Mouse (Mus musculus): ENCODE data around the gene Tubb5.

The Tubb5 gene

GRCm38 (mm10) chr17:35825109-35825850 lies 12.8 kb downstream of the Tubb5 start:
- no peak for DNase-seq (ENCODE audit: low spot score)

GRCm38 (mm10) chr17:35824402-35824801 lies 13.7 kb downstream of the Tubb5 start:
- no peak for DNase-seq (ENCODE audit: low spot score)

GRCm38 (mm10) chr17:35822964-35823937 lies 14.9 kb downstream of the Tubb5 start, which contains the start of gene Flot1:
TSS of gene Flot1 (plus strand) at chr17:35823230.
- peak; percentile 81 for DNase-seq (ENCODE audit: low spot score)

- DNase-seq (ENCODE audit: low spot score): no peak
Measured at GRCm38 (mm10) chr17:35822564-35822963, 15.5 kb downstream of the Tubb5 start.

GRCm38 (mm10) chr17:35821439-35822430 lies 16.4 kb downstream of the Tubb5 start, which contains the start of gene Ier3:
TSS of gene Ier3 (plus strand) at chr17:35821684.
- peak; percentile 82 for DNase-seq (ENCODE audit: low spot score)

GRCm38 (mm10) chr17:35820111-35820510 lies 18.0 kb downstream of the Tubb5 start:
- no peak for DNase-seq (ENCODE audit: low spot score)

- DNase-seq (ENCODE audit: low spot score): no peak
Measured at GRCm38 (mm10) chr17:35817226-35817625, 20.9 kb downstream of the Tubb5 start.

- no peak for DNase-seq (ENCODE audit: low spot score)
Measured at GRCm38 (mm10) chr17:35816686-35817085, 21.4 kb downstream of the Tubb5 start.

- no peak for DNase-seq (ENCODE audit: low spot score)
Measured at GRCm38 (mm10) chr17:35815836-35816235, 22.3 kb downstream of the Tubb5 start.

GRCm38 (mm10) chr17:35814678-35815077 lies 23.4 kb downstream of the Tubb5 start:
- DNase-seq (ENCODE audit: low spot score): no peak

GRCm38 (mm10) chr17:35813653-35814052 lies 24.5 kb downstream of the Tubb5 start:
- no peak for DNase-seq (ENCODE audit: low spot score)

GRCm38 (mm10) chr17:35813245-35813647 lies 24.9 kb downstream of the Tubb5 start:
- DNase-seq (ENCODE audit: low spot score): peak; percentile 73

- no peak for DNase-seq (ENCODE audit: low spot score)
Measured at GRCm38 (mm10) chr17:35812736-35813135, 25.4 kb downstream of the Tubb5 start.

- no peak for DNase-seq (ENCODE audit: low spot score)
Measured at GRCm38 (mm10) chr17:35812307-35812706, 25.8 kb downstream of the Tubb5 start.

GRCm38 (mm10) chr17:35810900-35811648 lies 27.0 kb downstream of the Tubb5 start:
- DNase-seq (ENCODE audit: low spot score): no peak

- DNase-seq (ENCODE audit: low spot score): no peak
Measured at GRCm38 (mm10) chr17:35809395-35809794, 28.7 kb downstream of the Tubb5 start.

- DNase-seq (ENCODE audit: low spot score): no peak
Measured at GRCm38 (mm10) chr17:35808073-35808472, 30.0 kb downstream of the Tubb5 start.

- DNase-seq (ENCODE audit: low spot score): no peak
Measured at GRCm38 (mm10) chr17:35803858-35804399, 34.2 kb downstream of the Tubb5 start.

GRCm38 (mm10) chr17:35803020-35803419 lies 35.1 kb downstream of the Tubb5 start:
- no peak for DNase-seq (ENCODE audit: low spot score)

GRCm38 (mm10) chr17:35800905-35801304 lies 37.2 kb downstream of the Tubb5 start:
- no peak for DNase-seq (ENCODE audit: low spot score)

Data from testis, postnatal 14 days (tissue).